ENCODE assay signal across 8 mouse cellular contexts in the genomic region with DNA sequence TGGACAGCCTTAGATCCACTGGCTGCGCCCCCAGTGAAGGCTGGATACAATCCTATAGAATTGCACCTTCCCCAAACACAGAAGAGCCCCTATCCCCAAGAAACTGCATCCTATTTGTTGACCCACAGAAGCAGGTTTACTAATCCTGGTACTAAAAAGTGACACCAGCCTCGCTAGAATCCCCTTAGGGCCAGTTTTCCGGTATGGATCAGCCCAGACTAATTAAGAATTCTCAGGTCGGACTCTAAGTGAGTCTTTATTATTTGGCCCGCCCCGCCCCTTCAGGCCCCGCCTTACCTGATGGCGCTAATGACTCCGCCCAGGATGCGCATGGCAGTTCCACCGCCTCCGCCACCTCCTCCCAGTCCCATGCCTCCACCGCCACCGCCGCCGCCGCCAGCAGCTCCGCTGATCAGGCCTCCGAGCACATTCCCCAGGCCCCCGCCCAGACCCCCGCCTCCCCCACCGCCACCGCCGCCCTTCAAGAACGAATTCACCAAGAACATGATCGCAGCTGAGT. TPM values are rescaled to one million over a fixed set of nuclear protein-coding genes. Genes with fewer than 3 reads are reported as not detected.
DNase-seq lines count a peak whose midpoint lies in the region; ATAC-seq lines count a peak whose summit lies in the region.

No protein-coding gene starts in this region.

- peak overlapping the region; percentile 84 for H3K27ac ChIP-seq in intestine, embryonic 15.5 days
- H3K27ac ChIP-seq in limb, embryonic 12.5 days: peak overlapping the region; percentile 87
- peak overlapping the region; percentile 65 for H3K27ac ChIP-seq in midbrain, embryonic 12.5 days (replicated peaks)

- H3K9ac ChIP-seq in intestine, embryonic 15.5 days: peak overlapping the region; percentile 75
- peak overlapping the region; percentile 76 for H3K9ac ChIP-seq in limb, embryonic 12.5 days (replicated peaks)
- peak overlapping the region; percentile 78 for H3K9ac ChIP-seq in midbrain, embryonic 12.5 days (replicated peaks)

- WGBS in intestine, embryonic 15.5 days: under 1% methylated on average over 26 of the region's 26 CpGs
- WGBS in limb, embryonic 12.5 days: under 1% methylated on average over 24 of the region's 26 CpGs
- WGBS in midbrain, embryonic 12.5 days: under 1% methylated on average over 26 of the region's 26 CpGs

- H3K4me2 ChIP-seq in intestine, embryonic 15.5 days (replicated peaks): peak overlapping the region; percentile 72
- H3K4me2 ChIP-seq in limb, embryonic 12.5 days: peak overlapping the region; percentile 85
- peak overlapping the region; percentile 85 for H3K4me2 ChIP-seq in midbrain, embryonic 12.5 days (replicated peaks)

- peaks cover 22% of the 10 kb centered on the region for H3K36me3 ChIP-seq in intestine, embryonic 15.5 days
- H3K36me3 ChIP-seq in limb, embryonic 12.5 days: peaks cover 38% of the 10 kb centered on the region
- H3K36me3 ChIP-seq in midbrain, embryonic 12.5 days: peaks cover 34% of the 10 kb centered on the region

- intact Hi-C loops in gastrocnemius, postnatal 36 days (cut with DNase I): loop anchor here (10.0 kb wide), 1 partner anchor 679 kb away; the partner anchor contains the start of gene Sipa1l3

- H3K27me3 ChIP-seq in intestine, embryonic 15.5 days (replicated peaks): no peaks in the 10 kb centered on the region
- H3K27me3 ChIP-seq in limb, embryonic 12.5 days: no peaks in the 10 kb centered on the region
- no peaks in the 10 kb centered on the region for H3K27me3 ChIP-seq in midbrain, embryonic 12.5 days

- peak; percentile 44 to 74 for DNase-seq in frontal cortex, adult 2 months (ENCODE audit: extremely low spot score in 1 of 2, low spot score in 1 of 2)
- DNase-seq in cerebellum, postnatal 4 days (ENCODE audit: low spot score in 2 of 2): peak; percentile 39 to 60
- DNase-seq in gastrocnemius, postnatal 36 days: peak; percentile 61 to 70
- DNase-seq in skeletal muscle tissue, adult 2 months (ENCODE audit: low read depth, low spot score): peak; percentile 60

- H3K9me3 ChIP-seq in intestine, embryonic 15.5 days: no peaks in the 10 kb centered on the region
- H3K9me3 ChIP-seq in limb, embryonic 12.5 days: no peaks in the 10 kb centered on the region
- H3K9me3 ChIP-seq in midbrain, embryonic 12.5 days: no peaks in the 10 kb centered on the region

- peaks cover 24% of the 10 kb centered on the region for H3K4me1 ChIP-seq in intestine, embryonic 15.5 days (replicated peaks)
- peaks cover 24% of the 10 kb centered on the region for H3K4me1 ChIP-seq in limb, embryonic 12.5 days (replicated peaks)
- peaks cover 18% of the 10 kb centered on the region for H3K4me1 ChIP-seq in midbrain, embryonic 12.5 days

- H3K4me3 ChIP-seq in intestine, embryonic 15.5 days (replicated peaks): peak overlapping the region; percentile 70
- H3K4me3 ChIP-seq in limb, embryonic 12.5 days (replicated peaks): peak overlapping the region; percentile 74
- peak overlapping the region; percentile 78 for H3K4me3 ChIP-seq in midbrain, embryonic 12.5 days

- no peak for ATAC-seq in frontal cortex, adult (ENCODE audit: low TSS enrichment)
- ATAC-seq in intestine, embryonic 15.5 days: peak; percentile 80
- ATAC-seq in limb, embryonic 12.5 days (ENCODE audit: insufficient number of reproducible peaks, insufficient read depth, low FRiP score, low TSS enrichment, low read depth): peak; percentile 54
- peak; percentile 74 for ATAC-seq in midbrain, embryonic 12.5 days (ENCODE audit: low FRiP score, low read depth)

RNA-seq across cellular contexts. Expression of gene Capns1, which starts 5.0 kb away (rescaled TPM):
- 236 and 319 TPM in 2 replicates for polyA plus RNA-seq in frontal cortex, adult 2 months (2012; rRNA removed)
- 100 to 1,000 TPM; 188 to 196 TPM for total RNA-seq in gastrocnemius, postnatal 36 days (2021)
- polyA plus RNA-seq in intestine, embryonic 15.5 days (2015; fragmentation: Nextera tagmentation; extraction: Ambion mirVana): 83.7 and 101 TPM in 2 replicates
- 75.6 and 77.9 TPM in 2 replicates for polyA plus RNA-seq in limb, embryonic 12.5 days (2016; fragmentation: Nextera tagmentation; extraction: Ambion mirVana)
- polyA plus RNA-seq in midbrain, embryonic 12.5 days (2016; fragmentation: Nextera tagmentation; extraction: Ambion mirVana): 59.8 and 61.6 TPM in 2 replicates

RNA-seq across cellular contexts. Expression of gene Cox7a1, which starts 9.7 kb away (rescaled TPM):
- 5.6 and 7.7 TPM in 2 replicates for polyA plus RNA-seq in frontal cortex, adult 2 months (2012; rRNA removed)
- 1,000 to 10,000 TPM in 1 of 2 experiments, 100 to 1,000 TPM in 1; 976 to 1,017 TPM for total RNA-seq in gastrocnemius, postnatal 36 days (2021)
- polyA plus RNA-seq in intestine, embryonic 15.5 days (2015; fragmentation: Nextera tagmentation; extraction: Ambion mirVana): 30.7 and 34.3 TPM in 2 replicates
- 2.4 and 2.9 TPM in 2 replicates for polyA plus RNA-seq in limb, embryonic 12.5 days (2016; fragmentation: Nextera tagmentation; extraction: Ambion mirVana)
- 0.74 and 4.1 TPM in 2 replicates for polyA plus RNA-seq in midbrain, embryonic 12.5 days (2016; fragmentation: Nextera tagmentation; extraction: Ambion mirVana)

RNA-seq across cellular contexts. Expression of gene Zfp146, which starts 24.1 kb away (rescaled TPM):
- polyA plus RNA-seq in frontal cortex, adult 2 months (2012; rRNA removed): 36.0 and 38.8 TPM in 2 replicates
- 10 to 100 TPM; 19.2 to 23.6 TPM for total RNA-seq in gastrocnemius, postnatal 36 days (2021)
- 12.2 and 13.6 TPM in 2 replicates for polyA plus RNA-seq in intestine, embryonic 15.5 days (2015; fragmentation: Nextera tagmentation; extraction: Ambion mirVana)
- 19.1 and 23.0 TPM in 2 replicates for polyA plus RNA-seq in limb, embryonic 12.5 days (2016; fragmentation: Nextera tagmentation; extraction: Ambion mirVana)
- polyA plus RNA-seq in midbrain, embryonic 12.5 days (2016; fragmentation: Nextera tagmentation; extraction: Ambion mirVana): 19.0 and 20.2 TPM in 2 replicates

RNA-seq across cellular contexts. Expression of gene Polr2i, which starts 38.1 kb away (rescaled TPM):
- 157 and 161 TPM in 2 replicates for polyA plus RNA-seq in frontal cortex, adult 2 months (2012; rRNA removed)
- 10 to 100 TPM; 53.9 to 58.8 TPM for total RNA-seq in gastrocnemius, postnatal 36 days (2021)
- polyA plus RNA-seq in intestine, embryonic 15.5 days (2015; fragmentation: Nextera tagmentation; extraction: Ambion mirVana): 115 and 116 TPM in 2 replicates
- polyA plus RNA-seq in limb, embryonic 12.5 days (2016; fragmentation: Nextera tagmentation; extraction: Ambion mirVana): 174 and 182 TPM in 2 replicates
- 151 and 156 TPM in 2 replicates for polyA plus RNA-seq in midbrain, embryonic 12.5 days (2016; fragmentation: Nextera tagmentation; extraction: Ambion mirVana)

RNA-seq across cellular contexts. Expression of gene Tbcb, which starts 38.4 kb away (rescaled TPM):
- 114 and 129 TPM in 2 replicates for polyA plus RNA-seq in frontal cortex, adult 2 months (2012; rRNA removed)
- 10 to 100 TPM; 29.9 to 30.0 TPM for total RNA-seq in gastrocnemius, postnatal 36 days (2021)
- polyA plus RNA-seq in intestine, embryonic 15.5 days (2015; fragmentation: Nextera tagmentation; extraction: Ambion mirVana): 136 and 148 TPM in 2 replicates
- polyA plus RNA-seq in limb, embryonic 12.5 days (2016; fragmentation: Nextera tagmentation; extraction: Ambion mirVana): 214 and 222 TPM in 2 replicates
- polyA plus RNA-seq in midbrain, embryonic 12.5 days (2016; fragmentation: Nextera tagmentation; extraction: Ambion mirVana): 257 and 259 TPM in 2 replicates
